Mouse (Mus musculus) brain, embryonic 14.5 days (tissue): ENCODE measurements around the gene Evi5l.

Source experiments
- CTCF ChIP-seq: fragments of 200-500 bp; IDR thresholded peaks from 2 replicates; pipeline ENCODE4 v1.5.1; 2012; ENCODE audit warnings: inconsistent platforms, mild to moderate bottlenecking, moderate library complexity, borderline replicate concordance; ENCODE audit not compliant: insufficient read depth, insufficient read length; ENCODE audit errors: extremely low read depth
- POLR2A ChIP-seq: fragments of 200-500 bp; IDR thresholded peaks from 2 replicates; pipeline ENCODE4 v1.6.1; 2012; ENCODE audit warnings: mild to moderate bottlenecking, inconsistent platforms, borderline replicate concordance; ENCODE audit not compliant: poor library complexity, insufficient read depth, insufficient read length, severe bottlenecking; ENCODE audit errors: extremely low read depth

DNA sequence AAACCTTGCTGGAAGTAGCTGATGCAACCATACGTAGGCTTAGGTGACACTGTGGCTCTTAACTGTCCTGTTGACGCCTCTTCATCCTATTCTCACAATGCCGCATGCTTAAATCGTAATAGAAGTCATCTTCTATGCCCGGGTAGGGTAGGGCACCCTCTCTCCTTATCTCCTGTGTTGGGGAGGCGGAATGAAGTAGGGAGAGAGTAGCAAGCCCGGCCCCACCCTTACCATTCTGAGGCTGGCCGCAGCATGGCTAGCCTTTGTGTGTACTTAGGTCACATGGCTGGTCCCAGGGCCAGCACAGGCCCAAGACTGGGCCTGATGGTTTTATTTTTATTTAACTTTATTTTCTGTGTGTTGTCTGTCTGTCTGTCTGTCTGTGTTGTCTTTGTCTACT, 80.9 kb downstream of the Evi5l start:
- TF ChIP-seq POLR2A (no peak), CTCF (no peak)
